Mouse (Mus musculus): ENCODE data around the gene Tbc1d2. TPM values are rescaled to one million over a fixed set of nuclear protein-coding genes. Genes with fewer than 3 reads are reported as not detected.
A peak's percentile ranks its signal among the peaks of the same experiment; 100 is the strongest.
"Not testable (repeated sequence)": the region's sequence is repeated elsewhere in the genome, so short reads cannot be mapped to it uniquely, and the experiment has no call there.

The Tbc1d2 gene
- polyA plus RNA-seq, 1 experiment from 2014 or later, result 0.60 TPM

GRCm38 (mm10) chr4:46633565-46633964, 16.4 kb downstream of the Tbc1d2 start:
- H3K4me1 ChIP-seq (ENCODE audit: control insufficient read depth, insufficient read depth, low read length); H3K4me2 ChIP-seq; H3K9ac ChIP-seq (ENCODE audit: low read length); ATAC-seq (ENCODE audit: low FRiP score); H3K9me3 ChIP-seq (ENCODE audit: control insufficient read depth, low read length); H3K4me3 ChIP-seq (ENCODE audit: low read depth, low read length); H3K27ac ChIP-seq (ENCODE audit: low read depth, low read length); H3K27me3 ChIP-seq (ENCODE audit: control insufficient read depth, insufficient read depth, low read length); H3K36me3 ChIP-seq (ENCODE audit: control insufficient read depth, insufficient read depth, low read length); DNase-seq (ENCODE audit: low spot score, missing footprints): not testable (repeated sequence)
- WGBS, result 76% methylated on average over 6 of the region's 6 CpGs

GRCm38 (mm10) chr4:46632465-46632864, 17.5 kb downstream of the Tbc1d2 start:
- Histone ChIP-seq H3K27me3 (ENCODE audit: control insufficient read depth, insufficient read depth, low read length) (no peaks in the 10 kb centered on the region), H3K4me1 (ENCODE audit: control insufficient read depth, insufficient read depth, low read length) (no peaks in the 10 kb centered on the region), H3K9ac (ENCODE audit: low read length) (no peak overlapping the region), H3K4me3 (ENCODE audit: low read depth, low read length) (no peak overlapping the region), H3K9me3 (ENCODE audit: control insufficient read depth, low read length) (no peaks in the 10 kb centered on the region), H3K36me3 (ENCODE audit: control insufficient read depth, insufficient read depth, low read length) (no peaks in the 10 kb centered on the region), H3K27ac (ENCODE audit: low read depth, low read length) (no peak overlapping the region), H3K4me2 (no peak overlapping the region)
- DNase-seq (ENCODE audit: low spot score, missing footprints), result peak; percentile 76
- 77% methylated on average over 2 of the region's 2 CpGs for WGBS
- ATAC-seq (ENCODE audit: low FRiP score), result no peak

DNA sequence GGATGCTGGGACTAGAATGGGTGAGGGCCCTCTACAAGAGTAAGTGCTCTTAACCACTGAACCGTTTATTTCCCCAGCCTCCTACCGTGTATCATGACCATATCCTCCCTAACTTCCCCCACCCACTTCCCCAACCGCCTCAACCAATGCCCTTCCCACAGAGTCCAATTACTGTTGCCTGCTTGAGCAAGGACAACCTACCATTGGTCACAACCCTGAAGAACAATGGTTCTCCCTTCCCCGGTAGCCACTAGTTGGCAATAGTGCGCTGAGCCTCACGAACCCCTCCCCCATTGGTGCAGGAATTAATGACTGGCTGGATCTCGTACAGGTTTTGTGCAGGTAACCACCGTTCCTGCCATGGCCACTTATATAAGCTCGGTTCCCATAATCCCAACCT, 19.6 kb downstream of the Tbc1d2 start:
- no peak overlapping the region for H3K9ac ChIP-seq (ENCODE audit: low read length)
- no peaks in the 10 kb centered on the region for H3K4me1 ChIP-seq (ENCODE audit: control insufficient read depth, insufficient read depth, low read length)
- 61% methylated on average over 9 of the region's 9 CpGs for WGBS
- DNase-seq (ENCODE audit: low spot score, missing footprints) (peak; percentile 80), ATAC-seq (ENCODE audit: low FRiP score) (no peak)
- H3K27me3 ChIP-seq (ENCODE audit: control insufficient read depth, insufficient read depth, low read length), result no peaks in the 10 kb centered on the region
- H3K4me2 ChIP-seq, result no peak overlapping the region
- no peak overlapping the region for H3K27ac ChIP-seq (ENCODE audit: low read depth, low read length)
- no peak overlapping the region for H3K4me3 ChIP-seq (ENCODE audit: low read depth, low read length)
- H3K9me3 ChIP-seq (ENCODE audit: control insufficient read depth, low read length), result no peaks in the 10 kb centered on the region
- no peaks in the 10 kb centered on the region for H3K36me3 ChIP-seq (ENCODE audit: control insufficient read depth, insufficient read depth, low read length)

DNA sequence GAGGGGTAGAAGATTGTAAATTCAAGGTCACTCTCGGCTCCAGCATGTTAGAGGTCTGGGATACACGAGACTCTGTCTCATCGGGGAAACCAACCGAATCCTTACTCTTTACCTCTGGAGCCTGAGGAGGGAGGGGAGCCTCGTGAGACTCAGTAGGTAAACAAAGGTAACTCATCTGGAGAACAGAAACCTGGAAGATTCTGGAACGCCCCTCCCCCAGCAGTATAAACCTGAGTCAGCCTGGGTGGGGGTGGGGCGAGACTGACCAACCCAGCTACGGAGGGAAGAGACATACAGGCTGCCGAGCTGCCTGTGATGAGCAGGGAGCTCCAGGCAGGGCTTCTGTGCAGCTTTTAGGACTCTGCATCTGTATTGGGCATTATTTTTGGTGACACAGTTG, 21.1 kb downstream of the Tbc1d2 start:
- Histone ChIP-seq H3K4me1 (ENCODE audit: control insufficient read depth, insufficient read depth, low read length) (no peaks in the 10 kb centered on the region), H3K4me2 (no peak overlapping the region), H3K9ac (ENCODE audit: low read length) (no peak overlapping the region), H3K27ac (ENCODE audit: low read depth, low read length) (no peak overlapping the region), H3K27me3 (ENCODE audit: control insufficient read depth, insufficient read depth, low read length) (no peaks in the 10 kb centered on the region), H3K4me3 (ENCODE audit: low read depth, low read length) (no peak overlapping the region), H3K9me3 (ENCODE audit: control insufficient read depth, low read length) (no peaks in the 10 kb centered on the region), H3K36me3 (ENCODE audit: control insufficient read depth, insufficient read depth, low read length) (no peaks in the 10 kb centered on the region)
- DNase-seq (ENCODE audit: low spot score, missing footprints) (no peak), ATAC-seq (ENCODE audit: low FRiP score) (no peak)
- 50% methylated on average over 9 of the region's 9 CpGs for WGBS

GRCm38 (mm10) chr4:46628081-46628480, 21.9 kb downstream of the Tbc1d2 start:
- H3K9me3 ChIP-seq (ENCODE audit: control insufficient read depth, low read length), result no peaks in the 10 kb centered on the region
- H3K4me3 ChIP-seq (ENCODE audit: low read depth, low read length), result no peak overlapping the region
- no peak overlapping the region for H3K27ac ChIP-seq (ENCODE audit: low read depth, low read length)
- H3K27me3 ChIP-seq (ENCODE audit: control insufficient read depth, insufficient read depth, low read length), result no peaks in the 10 kb centered on the region
- WGBS, result 79% methylated on average over 11 of the region's 11 CpGs
- no peak overlapping the region for H3K4me2 ChIP-seq
- H3K4me1 ChIP-seq (ENCODE audit: control insufficient read depth, insufficient read depth, low read length), result no peaks in the 10 kb centered on the region
- H3K36me3 ChIP-seq (ENCODE audit: control insufficient read depth, insufficient read depth, low read length), result no peaks in the 10 kb centered on the region
- no peak overlapping the region for H3K9ac ChIP-seq (ENCODE audit: low read length)
- DNase-seq (ENCODE audit: low spot score, missing footprints), result peak; percentile 68
- ATAC-seq (ENCODE audit: low FRiP score), result no peak

DNA sequence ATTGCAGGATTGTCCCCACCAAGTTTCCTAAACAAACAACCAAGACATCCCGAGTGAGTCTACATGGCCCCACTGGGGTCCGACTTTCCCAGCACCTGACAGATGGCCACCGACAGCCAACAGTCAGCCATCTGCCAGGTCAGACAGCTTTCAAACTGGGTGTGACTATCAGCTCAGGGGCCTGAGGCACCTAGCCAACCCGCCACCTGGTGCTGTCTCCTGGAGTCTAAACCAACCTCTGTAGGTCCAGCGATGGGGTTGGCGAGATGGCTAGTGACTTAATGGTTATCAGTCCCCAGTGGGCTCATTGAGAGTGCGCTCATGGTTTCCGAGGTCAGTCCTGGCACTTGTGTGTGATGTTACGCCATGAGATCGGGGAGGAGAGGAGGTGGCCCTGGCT, 24.9 kb downstream of the Tbc1d2 start:
- H3K4me3 ChIP-seq (ENCODE audit: low read depth, low read length), result no peak overlapping the region
- no peak overlapping the region for H3K4me2 ChIP-seq
- no peak overlapping the region for H3K9ac ChIP-seq (ENCODE audit: low read length)
- no peaks in the 10 kb centered on the region for H3K9me3 ChIP-seq (ENCODE audit: control insufficient read depth, low read length)
- 84% methylated on average over 10 of the region's 10 CpGs for WGBS
- H3K27ac ChIP-seq (ENCODE audit: low read depth, low read length), result no peak overlapping the region
- no peak for ATAC-seq (ENCODE audit: low FRiP score)
- no peaks in the 10 kb centered on the region for H3K36me3 ChIP-seq (ENCODE audit: control insufficient read depth, insufficient read depth, low read length)
- DNase-seq (ENCODE audit: low spot score, missing footprints), result peak; percentile 2
- peaks cover 2% of the 10 kb centered on the region for H3K4me1 ChIP-seq (ENCODE audit: control insufficient read depth, insufficient read depth, low read length)
- no peaks in the 10 kb centered on the region; the same call in 1 of the 2 replicates for H3K27me3 ChIP-seq (ENCODE audit: control insufficient read depth, insufficient read depth, low read length)

GRCm38 (mm10) chr4:46623007-46623406, 27.0 kb downstream of the Tbc1d2 start:
- Histone ChIP-seq H3K27ac (ENCODE audit: low read depth, low read length) (no peak overlapping the region), H3K4me2 (no peak overlapping the region), H3K4me3 (ENCODE audit: low read depth, low read length) (no peak overlapping the region), H3K4me1 (ENCODE audit: control insufficient read depth, insufficient read depth, low read length) (peaks cover 5% of the 10 kb centered on the region), H3K9ac (ENCODE audit: low read length) (no peak overlapping the region), H3K27me3 (ENCODE audit: control insufficient read depth, insufficient read depth, low read length) (no peaks in the 10 kb centered on the region; the same call in 1 of the 2 replicates), H3K9me3 (ENCODE audit: control insufficient read depth, low read length) (no peaks in the 10 kb centered on the region), H3K36me3 (ENCODE audit: control insufficient read depth, insufficient read depth, low read length) (no peaks in the 10 kb centered on the region)
- WGBS, result 81% methylated on average over 5 of the region's 5 CpGs
- ATAC-seq (ENCODE audit: low FRiP score) (no peak), DNase-seq (ENCODE audit: low spot score, missing footprints) (peak; percentile 28)

DNA sequence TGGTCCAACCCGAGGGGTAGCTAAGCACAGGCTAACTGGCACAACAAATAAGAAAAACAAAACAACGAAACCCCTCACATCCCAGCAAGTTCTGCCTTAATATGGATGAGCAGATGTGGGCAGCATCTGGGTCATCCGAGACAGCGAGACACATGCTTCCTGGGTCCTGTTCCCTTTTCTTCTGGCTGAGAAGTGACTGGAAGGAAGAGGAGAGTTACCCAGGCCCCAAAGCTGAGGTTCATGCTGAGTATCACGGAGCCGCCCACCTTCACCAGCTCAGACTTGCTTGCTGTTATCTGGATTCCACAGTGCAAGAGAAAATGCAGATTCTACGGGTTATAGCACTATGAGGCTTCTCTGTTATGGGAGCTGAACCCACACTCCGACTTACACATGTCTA, 29.1 kb downstream of the Tbc1d2 start:
- Histone ChIP-seq H3K9me3 (ENCODE audit: control insufficient read depth, low read length) (no peaks in the 10 kb centered on the region), H3K27me3 (ENCODE audit: control insufficient read depth, insufficient read depth, low read length) (no peaks in the 10 kb centered on the region; the same call in 1 of the 2 replicates), H3K27ac (ENCODE audit: low read depth, low read length) (no peak overlapping the region), H3K4me2 (no peak overlapping the region), H3K4me3 (ENCODE audit: low read depth, low read length) (no peak overlapping the region), H3K36me3 (ENCODE audit: control insufficient read depth, insufficient read depth, low read length) (no peaks in the 10 kb centered on the region), H3K9ac (ENCODE audit: low read length) (no peak overlapping the region), H3K4me1 (ENCODE audit: control insufficient read depth, insufficient read depth, low read length) (peaks cover 5% of the 10 kb centered on the region)
- ATAC-seq (ENCODE audit: low FRiP score) (no peak), DNase-seq (ENCODE audit: low spot score, missing footprints) (peak; percentile 79)
- 77% methylated on average over 8 of the region's 8 CpGs for WGBS

- H3K27ac ChIP-seq (ENCODE audit: low read depth, low read length), result no peak overlapping the region
Observed at GRCm38 (mm10) chr4:46620330-46620729, 29.7 kb downstream of the Tbc1d2 start.

More at GRCm38 (mm10) chr4:46620330-46620729, 29.7 kb downstream of the Tbc1d2 start:
- Histone ChIP-seq H3K27me3 (ENCODE audit: control insufficient read depth, insufficient read depth, low read length) (no peaks in the 10 kb centered on the region; the same call in 1 of the 2 replicates), H3K4me3 (ENCODE audit: low read depth, low read length) (peak overlapping the region; percentile 21), H3K36me3 (ENCODE audit: control insufficient read depth, insufficient read depth, low read length) (no peaks in the 10 kb centered on the region), H3K4me1 (ENCODE audit: control insufficient read depth, insufficient read depth, low read length) (peaks cover 5% of the 10 kb centered on the region), H3K4me2 (peak overlapping the region; percentile 43), H3K9ac (ENCODE audit: low read length) (peak overlapping the region; percentile 44), H3K9me3 (ENCODE audit: control insufficient read depth, low read length) (no peaks in the 10 kb centered on the region)
- DNase-seq (ENCODE audit: low spot score, missing footprints) (peak; percentile 94), ATAC-seq (ENCODE audit: low FRiP score) (0 out of 2 replicates have a peak, but pooled peaks have one; percentile 35)
- WGBS, result 12% methylated on average over 23 of the region's 23 CpGs
